Mouse (Mus musculus): ENCODE results near the gene Calhm4. TPM values are rescaled to one million over a fixed set of nuclear protein-coding genes. Genes with fewer than 3 reads are reported as not detected.
A peak's percentile ranks its signal among the peaks of the same experiment; 100 is the strongest.

The Calhm4 gene
- total and polyA plus RNA-seq, 3 experiments, result not detected

GRCm38 (mm10) chr10:34037401-34037800 lies 6.7 kb downstream of the Calhm4 start, which contains the start of gene Trappc3l:
TSS of gene Trappc3l (plus strand) at chr10:34037597.
- TF ChIP-seq EP300 (IDR thresholded peaks at IDR 0.05; ENCODE audit: insufficient read depth, low read depth, low read length) (no peak), CTCF (IDR thresholded peaks at IDR 0.05) (no peak), POLR2A (IDR thresholded peaks at IDR 0.05; ENCODE audit: insufficient read depth, low read depth, low read length) (no peak)
- H3K4me1 ChIP-seq (ENCODE audit: control insufficient read depth, insufficient read depth, low read length), result peaks cover 1% of the 10 kb centered on the region; the same call in 1 of the 2 replicates
- H3K36me3 ChIP-seq (ENCODE audit: control insufficient read depth, insufficient read depth, low read length), result no peaks in the 10 kb centered on the region
- no peak within 1 kb of the TSS for H3K9ac ChIP-seq (ENCODE audit: low read depth, low read length)
- no peak within 1 kb of the TSS for H3K4me3 ChIP-seq
- H3K79me2 ChIP-seq (replicated peaks; ENCODE audit: control insufficient read depth, insufficient read depth, low read length), result no peaks in the 10 kb centered on the region
- H3K27ac ChIP-seq, result no peak within 1 kb of the TSS
- no peaks in the 10 kb centered on the region; the same call in 1 of the 2 replicates for H3K27me3 ChIP-seq (ENCODE audit: control insufficient read depth, insufficient read depth, low read length)
- 83% methylated on average over 3 of the region's 3 CpGs for WGBS
- intact Hi-C loops (cut with DNase I), result loop anchor here (2.0 to 10.0 kb wide), 3 partner anchors 15 to 377 kb away; partner anchors contain the start of genes Nt5dc1 and Tspyl1
- DNase-seq, result no peak

DNA sequence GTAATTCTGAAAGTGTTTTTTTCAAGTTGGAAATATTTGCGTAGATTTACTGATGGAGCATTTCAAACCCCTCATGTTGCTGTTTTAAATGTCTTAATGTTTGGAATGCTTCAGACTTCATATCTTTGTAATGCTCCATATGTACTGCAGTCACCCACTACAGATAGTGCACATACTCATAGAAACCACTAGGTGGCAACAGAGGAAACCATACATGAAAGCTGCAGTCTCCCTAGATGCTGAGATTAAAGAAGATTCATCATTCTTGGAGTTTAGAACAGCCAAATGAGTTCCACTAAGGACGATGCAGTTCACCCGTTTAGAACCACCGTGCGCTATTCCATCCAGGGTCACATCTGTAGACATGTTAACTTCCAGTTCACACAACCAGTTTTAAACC lies 7.5 kb downstream of the Calhm4 start:
- Histone ChIP-seq H3K4me3 (no peak overlapping the region), H3K4me1 (ENCODE audit: control insufficient read depth, insufficient read depth, low read length) (peaks cover 1% of the 10 kb centered on the region; the same call in 1 of the 2 replicates), H3K27me3 (ENCODE audit: control insufficient read depth, insufficient read depth, low read length) (no peaks in the 10 kb centered on the region; the same call in 1 of the 2 replicates), H3K9ac (ENCODE audit: low read depth, low read length) (no peak overlapping the region), H3K27ac (no peak overlapping the region), H3K79me2 (replicated peaks; ENCODE audit: control insufficient read depth, insufficient read depth, low read length) (no peaks in the 10 kb centered on the region), H3K36me3 (ENCODE audit: control insufficient read depth, insufficient read depth, low read length) (no peaks in the 10 kb centered on the region)
- DNase-seq, result no peak
- intact Hi-C loops (cut with DNase I), result loop anchor here (1.0 to 10.0 kb wide), 4 partner anchors 14 to 378 kb away; partner anchors contain the start of genes Calhm5, Nt5dc1 and Tspyl1
- peak; percentile 89 for TF ChIP-seq CTCF (IDR thresholded peaks at IDR 0.05)
- no peak for TF ChIP-seq POLR2A (IDR thresholded peaks at IDR 0.05; ENCODE audit: insufficient read depth, low read depth, low read length)
- 17% methylated on average over 5 of the region's 5 CpGs for WGBS

GRCm38 (mm10) chr10:34033630-34034305 lies 10.3 kb downstream of the Calhm4 start:
- H3K27ac ChIP-seq, result no peak overlapping the region
- no peak overlapping the region; the same call in 1 of the 2 replicates for H3K4me3 ChIP-seq
- no peaks in the 10 kb centered on the region for H3K36me3 ChIP-seq (ENCODE audit: control insufficient read depth, insufficient read depth, low read length)
- peak; percentile 76 to 77 for DNase-seq
- TF ChIP-seq POLR2A (IDR thresholded peaks at IDR 0.05; ENCODE audit: insufficient read depth, low read depth, low read length) (no peak), CTCF (IDR thresholded peaks at IDR 0.05) (peak; percentile 72)
- no peaks in the 10 kb centered on the region; the same call in 1 of the 2 replicates for H3K27me3 ChIP-seq (ENCODE audit: control insufficient read depth, insufficient read depth, low read length)
- H3K79me2 ChIP-seq (replicated peaks; ENCODE audit: control insufficient read depth, insufficient read depth, low read length), result no peaks in the 10 kb centered on the region
- H3K9ac ChIP-seq (ENCODE audit: low read depth, low read length), result peak overlapping the region; percentile 46
- 17% methylated on average over 22 of the region's 22 CpGs for WGBS
- intact Hi-C loops (cut with DNase I), result loop anchor here (2.0 to 10.0 kb wide), 2 partner anchors 293 to 381 kb away; partner anchors contain the start of gene Nt5dc1
- peaks cover 1% of the 10 kb centered on the region; the same call in 1 of the 2 replicates for H3K4me1 ChIP-seq (ENCODE audit: control insufficient read depth, insufficient read depth, low read length)

- Histone ChIP-seq H3K27me3 (ENCODE audit: control insufficient read depth, insufficient read depth, low read length) (no peaks in the 10 kb centered on the region), H3K79me2 (replicated peaks; ENCODE audit: control insufficient read depth, insufficient read depth, low read length) (no peaks in the 10 kb centered on the region), H3K4me1 (ENCODE audit: control insufficient read depth, insufficient read depth, low read length) (peaks cover 1% of the 10 kb centered on the region; the same call in 1 of the 2 replicates), H3K9ac (ENCODE audit: low read depth, low read length) (no peak overlapping the region), H3K36me3 (ENCODE audit: control insufficient read depth, insufficient read depth, low read length) (no peaks in the 10 kb centered on the region), H3K4me3 (no peak overlapping the region), H3K27ac (no peak overlapping the region)
- 54% methylated on average over 5 of the region's 5 CpGs for WGBS
- intact Hi-C loops (cut with DNase I), result loop anchor here (10.0 kb wide), 1 partner anchor 384 kb away; the partner anchor contains the start of gene Nt5dc1
- TF ChIP-seq CTCF (IDR thresholded peaks at IDR 0.05) (no peak), EP300 (IDR thresholded peaks at IDR 0.05; ENCODE audit: insufficient read depth, low read depth, low read length) (no peak), POLR2A (IDR thresholded peaks at IDR 0.05; ENCODE audit: insufficient read depth, low read depth, low read length) (no peak)
- no peak for DNase-seq
Observed at GRCm38 (mm10) chr10:34030322-34030721, 13.8 kb downstream of the Calhm4 start.

DNA sequence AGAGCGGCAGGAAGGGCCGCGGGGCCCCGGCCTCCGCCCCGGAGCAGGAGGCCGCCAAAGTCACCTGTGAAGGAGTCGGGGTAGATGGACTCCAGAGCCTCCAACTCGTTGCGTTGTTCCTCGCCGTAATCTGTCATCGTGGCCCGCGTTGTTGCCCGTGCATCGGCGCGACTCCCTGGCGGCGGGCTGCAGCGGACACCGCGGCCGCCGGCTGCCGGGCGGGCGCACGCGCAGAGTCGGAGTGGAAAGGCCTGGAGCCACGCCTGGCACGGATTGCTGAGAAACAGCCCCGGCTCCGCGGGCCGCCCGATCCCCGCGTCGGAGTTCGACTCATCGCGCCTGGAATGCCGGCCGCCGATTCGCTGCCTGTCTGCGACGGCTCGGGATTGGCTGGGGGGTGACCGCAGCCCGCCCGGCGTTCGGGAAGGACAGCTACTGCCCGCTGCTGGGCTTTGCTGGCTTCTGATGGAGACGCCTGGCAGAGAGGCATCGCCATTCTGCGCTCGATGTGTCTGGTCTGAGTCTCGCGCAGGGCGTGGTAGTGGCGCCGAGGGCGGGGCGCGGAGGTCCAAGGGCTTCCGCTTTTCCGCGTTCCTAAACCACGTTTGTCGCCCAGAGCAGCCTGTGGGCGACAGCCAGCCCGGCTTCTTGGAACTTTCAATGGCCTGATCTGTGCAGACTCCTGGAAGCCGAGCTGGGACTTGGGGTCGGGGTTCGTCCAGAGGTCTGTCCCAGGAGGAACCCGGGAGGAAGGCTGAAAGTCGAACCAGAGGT lies 24.6 kb downstream of the Calhm4 start, which contains the start of gene Rwdd1:
TSS of gene Rwdd1 (minus strand) at position 323 of the 774 bp plus-strand sequence.
- peaks cover 8% of the 10 kb centered on the region for H3K79me2 ChIP-seq (replicated peaks; ENCODE audit: control insufficient read depth, insufficient read depth, low read length)
- no peaks in the 10 kb centered on the region for H3K27me3 ChIP-seq (ENCODE audit: control insufficient read depth, insufficient read depth, low read length)
- H3K4me3 ChIP-seq, result peak within 1 kb of the TSS; percentile 77
- peaks cover 9% of the 10 kb centered on the region for H3K36me3 ChIP-seq (ENCODE audit: control insufficient read depth, insufficient read depth, low read length)
- H3K9ac ChIP-seq (ENCODE audit: low read depth, low read length), result peak within 1 kb of the TSS; percentile 94
- DNase-seq, result peak; percentile 98 to 99
- under 1% methylated on average over 82 of the region's 82 CpGs for WGBS
- intact Hi-C loops (cut with DNase I), result loop anchor here (1.0 to 2.0 kb wide), 2 partner anchors 69 to 264 kb away; partner anchors contain the start of gene Zup1
- peak within 1 kb of the TSS; percentile 89 for H3K27ac ChIP-seq
- H3K4me1 ChIP-seq (ENCODE audit: control insufficient read depth, insufficient read depth, low read length), result peaks cover 11% of the 10 kb centered on the region
- TF ChIP-seq CTCF (IDR thresholded peaks at IDR 0.05) (peak; percentile 36), POLR2A (IDR thresholded peaks at IDR 0.05; ENCODE audit: insufficient read depth, low read depth, low read length) (peak; percentile 50), EP300 (IDR thresholded peaks at IDR 0.05; ENCODE audit: insufficient read depth, low read depth, low read length) (peak; percentile 75)
